Mouse (Mus musculus) megakaryocyte, embryonic 14.5 days (primary cell): ENCODE data around the gene Gm10401. TPM values are rescaled to one million over a fixed set of nuclear protein-coding genes. Genes with fewer than 3 reads are reported as not detected.

Experiments
- H3K27me3 ChIP-seq: replicated peaks from 2 replicates; pipeline ENCODE3; 2012; ENCODE audit warnings: inconsistent platforms
- H3K36me3 ChIP-seq: replicated peaks from 2 replicates; pipeline ENCODE3; 2012; ENCODE audit warnings: low read length, inconsistent platforms, mixed read lengths
- H3K4me1 ChIP-seq: 2 replicates; pipeline ENCODE4 v1.6.1; 2012; ENCODE audit warnings: inconsistent platforms
- H3K4me3 ChIP-seq: replicated peaks from 2 replicates; pipeline ENCODE3; 2012; ENCODE audit warnings: moderate library complexity, mild to moderate bottlenecking, inconsistent platforms
- H3K9me3 ChIP-seq: 2 replicates; pipeline ENCODE4 v1.6.1; 2012; ENCODE audit warnings: inconsistent platforms
- FLI1 ChIP-seq: IDR thresholded peaks from 2 replicates; pipeline ENCODE4 v1.6.1; 2012; ENCODE audit warnings: low read length, inconsistent platforms, mixed read lengths
- GATA1 ChIP-seq: IDR thresholded peaks from 3 replicates; pipeline ENCODE4 v1.6.1; 2012; ENCODE audit warnings: mixed read lengths, low read length, inconsistent platforms, borderline replicate concordance
- polyA plus RNA-seq: library from polyadenylated mRNA; stranded (reverse); fragments of >175 nt; gene quantifications from 2 replicates; pipeline ENCODE4 v1.2.3, GENCODE M21; 2012; ENCODE audit warnings: low replicate concordance; ENCODE audit not compliant: insufficient read depth

Gene Gm10401
- polyA plus RNA-seq, 1 experiment, result not detected

GRCm38 (mm10) chr5:115071096-115071901 lies 26.8 kb downstream of the Gm10401 start:
- H3K9me3 ChIP-seq, result no peaks in the 10 kb centered on the region
- peaks cover 52% of the 10 kb centered on the region for H3K36me3 ChIP-seq
- no peaks in the 10 kb centered on the region for H3K27me3 ChIP-seq
- H3K4me3 ChIP-seq, result peak overlapping the region; percentile 29
- H3K4me1 ChIP-seq, result peaks cover 93% of the 10 kb centered on the region
- TF ChIP-seq GATA1, result no peak
- TF ChIP-seq FLI1, result no peak

- no peaks in the 10 kb centered on the region for H3K27me3 ChIP-seq
- TF ChIP-seq FLI1 (no peak), GATA1 (no peak)
- no peaks in the 10 kb centered on the region for H3K9me3 ChIP-seq
- H3K36me3 ChIP-seq, result peaks cover 50% of the 10 kb centered on the region
- peaks cover 93% of the 10 kb centered on the region for H3K4me1 ChIP-seq
- H3K4me3 ChIP-seq, result peak overlapping the region; percentile 38
Observed at GRCm38 (mm10) chr5:115070457-115070856, 27.6 kb downstream of the Gm10401 start.

GRCm38 (mm10) chr5:115069611-115070010 lies 28.5 kb downstream of the Gm10401 start:
- H3K36me3 ChIP-seq, result peaks cover 46% of the 10 kb centered on the region
- H3K4me3 ChIP-seq, result peak overlapping the region; percentile 75
- H3K9me3 ChIP-seq, result no peaks in the 10 kb centered on the region
- TF ChIP-seq FLI1, result no peak
- peaks cover 93% of the 10 kb centered on the region for H3K4me1 ChIP-seq
- no peaks in the 10 kb centered on the region for H3K27me3 ChIP-seq

GRCm38 (mm10) chr5:115068671-115069421 lies 29.2 kb downstream of the Gm10401 start:
- Histone ChIP-seq H3K27me3 (no peaks in the 10 kb centered on the region), H3K9me3 (no peaks in the 10 kb centered on the region), H3K36me3 (peaks cover 50% of the 10 kb centered on the region), H3K4me3 (peak overlapping the region; percentile 85), H3K4me1 (peaks cover 95% of the 10 kb centered on the region)
- TF ChIP-seq GATA1, result no peak
- TF ChIP-seq FLI1, result no peak

- peaks cover 92% of the 10 kb centered on the region for H3K4me1 ChIP-seq
- no peaks in the 10 kb centered on the region for H3K9me3 ChIP-seq
- no peak overlapping the region for H3K4me3 ChIP-seq
- no peaks in the 10 kb centered on the region for H3K27me3 ChIP-seq
- H3K36me3 ChIP-seq, result peaks cover 57% of the 10 kb centered on the region
- TF ChIP-seq GATA1 (no peak), FLI1 (no peak)
Observed at GRCm38 (mm10) chr5:115066245-115066644, 31.9 kb downstream of the Gm10401 start.

GRCm38 (mm10) chr5:115063391-115063790 lies 34.7 kb downstream of the Gm10401 start:
- no peaks in the 10 kb centered on the region for H3K27me3 ChIP-seq
- H3K4me1 ChIP-seq, result peaks cover 95% of the 10 kb centered on the region
- H3K9me3 ChIP-seq, result no peaks in the 10 kb centered on the region
- no peak for TF ChIP-seq GATA1
- TF ChIP-seq FLI1, result no peak
- H3K4me3 ChIP-seq, result peak overlapping the region; percentile 46
- peaks cover 64% of the 10 kb centered on the region for H3K36me3 ChIP-seq

GRCm38 (mm10) chr5:115062566-115062965 lies 35.5 kb downstream of the Gm10401 start:
- H3K4me1 ChIP-seq, result peaks cover 95% of the 10 kb centered on the region

GRCm38 (mm10) chr5:115060977-115061376 lies 37.1 kb downstream of the Gm10401 start:
- H3K36me3 ChIP-seq, result peaks cover 59% of the 10 kb centered on the region
- H3K4me3 ChIP-seq, result no peak overlapping the region
- no peaks in the 10 kb centered on the region for H3K9me3 ChIP-seq
- TF ChIP-seq GATA1 (no peak), FLI1 (no peak)
- H3K4me1 ChIP-seq, result peaks cover 95% of the 10 kb centered on the region
- H3K27me3 ChIP-seq, result no peaks in the 10 kb centered on the region

More at GRCm38 (mm10) chr5:115062566-115062965, 35.5 kb downstream of the Gm10401 start:
- peak overlapping the region; percentile 6 for H3K4me3 ChIP-seq
- TF ChIP-seq FLI1, result no peak
- no peak for TF ChIP-seq GATA1
- no peaks in the 10 kb centered on the region for H3K27me3 ChIP-seq
- H3K9me3 ChIP-seq, result no peaks in the 10 kb centered on the region
- H3K36me3 ChIP-seq, result peaks cover 59% of the 10 kb centered on the region

- H3K4me1 ChIP-seq, result peaks cover 95% of the 10 kb centered on the region
- H3K9me3 ChIP-seq, result no peaks in the 10 kb centered on the region
- H3K27me3 ChIP-seq, result no peaks in the 10 kb centered on the region
- no peak overlapping the region for H3K4me3 ChIP-seq
- peaks cover 55% of the 10 kb centered on the region for H3K36me3 ChIP-seq
- no peak for TF ChIP-seq GATA1
- TF ChIP-seq FLI1, result no peak
Observed at GRCm38 (mm10) chr5:115060067-115060695, 37.9 kb downstream of the Gm10401 start.
